Mouse (Mus musculus) myocyte (in vitro differentiated cells): Measurements from ENCODE around the gene Bnc1. TPM values are rescaled to one million over a fixed set of nuclear protein-coding genes. Genes with fewer than 3 reads are reported as not detected.

Experiments used
- H3K27me3 ChIP-seq: one replicate; pipeline ENCODE4 v1.6.1; 2011; ENCODE audit not compliant: control insufficient read depth, insufficient read depth, insufficient read length
- H3K36me3 ChIP-seq: one replicate; pipeline ENCODE4 v1.6.1; 2011; ENCODE audit not compliant: control insufficient read depth, insufficient read depth
- H3K4me2 ChIP-seq: one replicate; pipeline ENCODE4 v1.6.1; 2011; ENCODE audit warnings: low read depth, control low read depth
- H3K4me3 ChIP-seq: one replicate; pipeline ENCODE4 v1.5.1; 2011; ENCODE audit warnings: mild to moderate bottlenecking, control low read depth, moderate library complexity
- H3K79me2 ChIP-seq: one replicate; pipeline ENCODE4 v1.6.1; 2011; ENCODE audit not compliant: control insufficient read depth, insufficient read depth
- H3ac ChIP-seq: one replicate; pipeline ENCODE4 v1.6.1; 2011; ENCODE audit not compliant: control insufficient read depth, insufficient read length
- CEBPB ChIP-seq: IDR thresholded peaks from 2 replicates; pipeline ENCODE4 v1.6.1; 2011; ENCODE audit warnings: mild to moderate bottlenecking, moderate library complexity; ENCODE audit not compliant: poor library complexity, insufficient read depth, severe bottlenecking
- E2F4 ChIP-seq: IDR thresholded peaks from one replicate; pipeline ENCODE4 v1.6.1; 2011; ENCODE audit warnings: mild to moderate bottlenecking, control low read depth, moderate library complexity; ENCODE audit not compliant: insufficient read depth
- MAX ChIP-seq: IDR thresholded peaks from one replicate; pipeline ENCODE4 v1.6.1; 2011; ENCODE audit warnings: low read depth, mild to moderate bottlenecking, control low read depth
- MYOD1 ChIP-seq, 3 experiments: IDR thresholded peaks; one replicate each; pipeline ENCODE4 v1.6.1; 2011; ENCODE audit warnings: control low read depth in 2 of 3, low read depth in 2 of 3, mild to moderate bottlenecking in 2 of 3, moderate library complexity in 1 of 3; ENCODE audit not compliant: insufficient read length in 2 of 3, control insufficient read depth in 1 of 3
- MYOG ChIP-seq, 3 experiments: IDR thresholded peaks; one replicate each; pipeline ENCODE4 v1.6.1; 2011; ENCODE audit warnings: control low read depth in 2 of 3, low read depth in 2 of 3, mild to moderate bottlenecking in 2 of 3; ENCODE audit not compliant: insufficient read length in 2 of 3, control insufficient read depth in 1 of 3, insufficient read depth in 1 of 3
- POLR2A ChIP-seq: IDR thresholded peaks from one replicate; pipeline ENCODE4 v1.6.1; 2011; ENCODE audit warnings: low read depth, mild to moderate bottlenecking, control low read depth, moderate library complexity; ENCODE audit not compliant: insufficient read length
- POLR2AphosphoS2 ChIP-seq: IDR thresholded peaks from one replicate; pipeline ENCODE4 v1.6.1; 2011; ENCODE audit warnings: low read depth, control low read depth; ENCODE audit not compliant: insufficient read length
- REST ChIP-seq: IDR thresholded peaks from one replicate; pipeline ENCODE4 v1.6.1; 2011; ENCODE audit warnings: mild to moderate bottlenecking, control low read depth, moderate library complexity; ENCODE audit not compliant: insufficient read depth, insufficient read length
- SRF ChIP-seq: IDR thresholded peaks from one replicate; pipeline ENCODE4 v1.6.1; 2011; ENCODE audit warnings: low read depth; ENCODE audit not compliant: control insufficient read depth, insufficient read length
- TCF12 ChIP-seq: IDR thresholded peaks from one replicate; pipeline ENCODE4 v1.6.1; 2011; ENCODE audit warnings: mild to moderate bottlenecking, control low read depth; ENCODE audit not compliant: poor library complexity, insufficient read depth, severe bottlenecking
- TCF3 ChIP-seq: IDR thresholded peaks from one replicate; pipeline ENCODE4 v1.6.1; 2011; ENCODE audit warnings: low read depth, control low read depth; ENCODE audit not compliant: insufficient read length
- USF1 ChIP-seq: IDR thresholded peaks from one replicate; pipeline ENCODE4 v1.6.1; 2011; ENCODE audit warnings: low read depth, mild to moderate bottlenecking, control low read depth, moderate library complexity
- polyA plus RNA-seq: library from polyadenylated mRNA; unstranded; fragments of >200 nt; fragmentation: generic; extraction: Trizol; gene quantifications from one replicate; pipeline ENCODE4 v1.2.1, GENCODE M21; 2012; ENCODE audit warnings: missing spikeins

Gene Bnc1
- polyA plus RNA-seq, 1 experiment, result 0.06 TPM

DNA sequence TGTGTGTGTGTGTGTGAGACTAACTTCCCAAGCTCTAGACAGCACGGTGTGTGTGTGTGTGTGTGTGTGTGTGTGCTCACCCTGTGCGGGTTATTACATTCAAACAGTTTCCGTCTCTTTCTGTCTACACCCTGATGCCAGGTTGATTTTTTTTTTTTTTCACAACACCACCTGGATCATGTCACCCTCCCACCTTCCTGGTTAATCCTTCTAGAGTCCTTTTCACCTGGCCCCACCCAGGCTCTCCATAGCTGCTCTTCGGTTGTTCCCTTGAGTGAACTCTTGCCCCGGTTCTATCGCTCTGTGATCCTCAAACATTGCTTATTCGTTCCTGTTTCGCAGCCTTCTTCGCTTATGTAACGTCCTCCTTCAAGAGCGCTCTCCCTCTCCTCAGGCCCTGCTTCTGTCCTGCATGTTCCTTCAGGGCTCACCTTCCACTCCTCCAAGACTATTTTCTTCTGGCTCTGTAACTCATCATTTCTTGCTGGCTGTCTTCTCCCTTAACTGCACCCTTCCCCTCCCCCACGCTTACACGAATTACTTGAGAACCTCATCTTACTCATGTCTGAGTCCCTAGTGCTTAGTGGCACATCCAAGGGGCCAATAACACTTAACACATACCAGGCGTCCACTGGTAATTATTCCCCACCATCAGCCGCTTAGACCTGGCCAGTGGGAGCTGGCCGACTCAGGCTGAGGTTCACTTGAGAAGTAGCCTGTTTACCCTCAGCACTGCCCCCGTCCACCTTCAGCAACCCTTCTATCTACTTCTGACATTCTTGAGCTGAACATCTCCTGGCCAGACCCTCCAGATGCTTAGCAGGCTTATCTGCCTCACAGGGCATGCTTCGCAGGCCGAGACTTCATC is 19.7 kb upstream of the Bnc1 start:
- Histone ChIP-seq H3K4me2 (no peak overlapping the region), H3K27me3 (peaks cover 7% of the 10 kb centered on the region), H3ac (no peak overlapping the region), H3K4me3 (no peak overlapping the region), H3K36me3 (no peaks in the 10 kb centered on the region), H3K79me2 (no peaks in the 10 kb centered on the region)
- TF ChIP-seq TCF12 (no peak), E2F4 (no peak), POLR2A (no peak), SRF (no peak), USF1 (no peak), REST (no peak), TCF3 (no peak), POLR2AphosphoS2 (no peak), MAX (no peak), MYOD1 (IDR thresholded peaks at IDR 0.05; ENCODE audit: control insufficient read depth in 1 of 3, insufficient read length in 2 of 3, low read depth in 2 of 3) (no peak), MYOG (IDR thresholded peaks at IDR 0.05; ENCODE audit: control insufficient read depth in 1 of 3, insufficient read depth in 1 of 3, insufficient read length in 2 of 3, low read depth in 2 of 3) (no peak)

DNA sequence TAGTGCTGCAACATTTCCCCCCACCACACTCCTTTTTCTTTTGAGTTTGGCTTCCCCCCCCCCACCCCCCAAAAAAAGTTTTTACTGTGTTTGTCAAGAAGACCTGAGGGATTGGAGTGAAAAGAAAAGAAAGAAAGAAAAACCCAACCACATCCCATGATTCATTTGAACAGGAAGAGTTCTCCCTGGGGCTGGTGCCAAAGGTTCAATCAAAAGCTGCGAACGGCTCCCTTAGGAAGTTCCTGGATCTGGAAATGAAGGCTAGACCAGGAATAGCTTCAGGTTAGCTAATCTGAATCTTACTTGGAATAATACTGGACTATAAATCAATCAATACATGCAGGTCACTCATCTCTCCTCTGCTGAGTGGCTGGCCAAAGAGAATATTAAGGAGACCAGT is 15.1 kb upstream of the Bnc1 start:
- H3K79me2 ChIP-seq, result no peaks in the 10 kb centered on the region
- H3K4me3 ChIP-seq, result no peak overlapping the region
- H3K36me3 ChIP-seq, result no peaks in the 10 kb centered on the region
- TF ChIP-seq MAX, result no peak
- no peak for TF ChIP-seq TCF12
- no peak for TF ChIP-seq REST
- TF ChIP-seq CEBPB, result no peak
- TF ChIP-seq POLR2A, result no peak
- TF ChIP-seq MYOD1 (IDR thresholded peaks at IDR 0.05; ENCODE audit: control insufficient read depth in 1 of 3, insufficient read length in 2 of 3, low read depth in 2 of 3), result no peak
- TF ChIP-seq POLR2AphosphoS2, result no peak
- TF ChIP-seq TCF3, result no peak
- no peak for TF ChIP-seq E2F4
- peak overlapping the region; percentile 27 for H3K4me2 ChIP-seq
- peaks cover 5% of the 10 kb centered on the region for H3K27me3 ChIP-seq
- H3ac ChIP-seq, result no peak overlapping the region

GRCm38 (mm10) chr7:82004228-82004627 is 12.1 kb upstream of the Bnc1 start:
- no peak overlapping the region for H3K4me3 ChIP-seq
- no peak overlapping the region for H3K4me2 ChIP-seq
- no peaks in the 10 kb centered on the region for H3K79me2 ChIP-seq
- H3K36me3 ChIP-seq, result no peaks in the 10 kb centered on the region
- no peak overlapping the region for H3ac ChIP-seq
- TF ChIP-seq REST (no peak), USF1 (no peak), CEBPB (no peak)
- H3K27me3 ChIP-seq, result peaks cover 3% of the 10 kb centered on the region

DNA sequence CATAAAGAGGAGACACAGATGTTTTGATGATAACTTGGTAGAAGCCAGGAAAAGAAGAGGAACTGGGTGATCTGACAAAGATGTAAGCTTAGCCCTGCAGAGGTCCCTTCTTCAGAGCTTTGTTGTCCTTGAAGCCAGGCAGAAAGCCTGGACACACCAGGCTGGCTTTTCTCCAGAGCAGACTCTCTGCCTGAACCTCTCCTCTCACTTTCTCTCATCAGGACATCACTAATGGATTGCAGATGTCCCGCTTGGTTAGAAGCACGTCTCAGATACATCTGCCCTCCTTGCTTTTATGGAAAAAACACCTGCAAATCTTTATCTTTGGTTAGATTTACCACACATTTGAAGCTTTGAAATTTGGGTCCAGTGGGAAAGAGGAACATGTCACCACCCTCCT is 7.7 kb upstream of the Bnc1 start:
- peak overlapping the region; percentile 42 for H3K4me2 ChIP-seq
- H3K36me3 ChIP-seq, result no peaks in the 10 kb centered on the region
- no peak for TF ChIP-seq POLR2AphosphoS2
- TF ChIP-seq USF1, result no peak
- no peak for TF ChIP-seq POLR2A
- no peak for TF ChIP-seq CEBPB
- no peak for TF ChIP-seq MAX
- no peak for TF ChIP-seq SRF
- TF ChIP-seq TCF12, result no peak
- TF ChIP-seq MYOG (IDR thresholded peaks at IDR 0.05; ENCODE audit: control insufficient read depth in 1 of 3, insufficient read depth in 1 of 3, insufficient read length in 2 of 3, low read depth in 2 of 3), result no peak
- no peak for TF ChIP-seq TCF3
- no peak for TF ChIP-seq REST
- TF ChIP-seq MYOD1 (IDR thresholded peaks at IDR 0.05; ENCODE audit: control insufficient read depth in 1 of 3, insufficient read length in 2 of 3, low read depth in 2 of 3), result no peak
- no peak for TF ChIP-seq E2F4
- H3K27me3 ChIP-seq, result peaks cover 12% of the 10 kb centered on the region
- H3K79me2 ChIP-seq, result no peaks in the 10 kb centered on the region
- no peak overlapping the region for H3K4me3 ChIP-seq
- H3ac ChIP-seq, result no peak overlapping the region

- no peak overlapping the region for H3K4me3 ChIP-seq
Observed at GRCm38 (mm10) chr7:81999372-81999771, 7.3 kb upstream of the Bnc1 start.

More at GRCm38 (mm10) chr7:81999372-81999771, 7.3 kb upstream of the Bnc1 start:
- H3K4me2 ChIP-seq, result peak overlapping the region; percentile 42
- no peak overlapping the region for H3ac ChIP-seq
- no peak for TF ChIP-seq MAX
- no peak for TF ChIP-seq USF1
- TF ChIP-seq SRF, result no peak
- TF ChIP-seq CEBPB, result peak; percentile 78
- H3K36me3 ChIP-seq, result no peaks in the 10 kb centered on the region
- no peaks in the 10 kb centered on the region for H3K79me2 ChIP-seq
- peaks cover 12% of the 10 kb centered on the region for H3K27me3 ChIP-seq
